Mouse (Mus musculus) brain, embryonic 14.5 days (tissue): ENCODE data around the gene Bcan. TPM values are rescaled to one million over a fixed set of nuclear protein-coding genes. Genes with fewer than 3 reads are reported as not detected.

Experiments
- DNase-seq: peaks from one replicate; pipeline ENCODE4 v3.0.0-alpha.2; 2011; ENCODE audit warnings: low read depth
- CTCF ChIP-seq: fragments of 200-500 bp; IDR thresholded peaks from 2 replicates; pipeline ENCODE4 v1.5.1; 2012; ENCODE audit warnings: inconsistent platforms, mild to moderate bottlenecking, moderate library complexity, borderline replicate concordance; ENCODE audit not compliant: insufficient read depth, insufficient read length; ENCODE audit errors: extremely low read depth
- POLR2A ChIP-seq: fragments of 200-500 bp; IDR thresholded peaks from 2 replicates; pipeline ENCODE4 v1.6.1; 2012; ENCODE audit warnings: mild to moderate bottlenecking, inconsistent platforms, borderline replicate concordance; ENCODE audit not compliant: poor library complexity, insufficient read depth, insufficient read length, severe bottlenecking; ENCODE audit errors: extremely low read depth
- polyA plus RNA-seq: library from polyadenylated mRNA; depleted of rRNA; stranded (reverse); fragments of >200 nt; gene quantifications from 2 replicates; pipeline ENCODE4 v1.2.3, GENCODE M21; 2012; rRNA removed

Gene Bcan
- polyA plus RNA-seq, 1 experiment = 62.0 TPM

- DNase-seq = peak; percentile 47
Observed at GRCm38 (mm10) chr3:87945781-87946540, 54.1 kb downstream of the Bcan start.

GRCm38 (mm10) chr3:87944838-87945600, 55.0 kb downstream of the Bcan start:
- DNase-seq = peak; percentile 74
- TF ChIP-seq CTCF = no peak
- no peak for TF ChIP-seq POLR2A

More at GRCm38 (mm10) chr3:87945781-87946540, 54.1 kb downstream of the Bcan start:
- TF ChIP-seq CTCF (no peak), POLR2A (no peak)

- no peak for DNase-seq
- TF ChIP-seq CTCF (no peak), POLR2A (no peak)
Observed at GRCm38 (mm10) chr3:87943586-87943985, 56.4 kb downstream of the Bcan start.

GRCm38 (mm10) chr3:87942471-87942870, 57.6 kb downstream of the Bcan start:
- no peak for DNase-seq
- TF ChIP-seq CTCF (no peak), POLR2A (no peak)

GRCm38 (mm10) chr3:87940611-87941010, 59.4 kb downstream of the Bcan start:
- DNase-seq = no peak
- TF ChIP-seq POLR2A (no peak), CTCF (no peak)

Other genes with a start within 250 kb of the Bcan start
- 1.4 and 3.8 TPM in 2 replicates for gene Ntrk1, start 205.1 kb downstream of the Bcan start, polyA plus RNA-seq
- 1.5 and 1.7 TPM in 2 replicates for gene Insrr, start 203.3 kb downstream of the Bcan start, polyA plus RNA-seq
- gene Pear1, start 175.9 kb downstream of the Bcan start, polyA plus RNA-seq = 14.0 and 16.9 TPM in 2 replicates
- gene Sh2d2a, start 153.5 kb downstream of the Bcan start, polyA plus RNA-seq = 0.04 TPM in 1 of 2 replicates, not detected in the other
- 51.3 and 63.9 TPM in 2 replicates for gene Prcc, start 114.6 kb downstream of the Bcan start, polyA plus RNA-seq
- 164 and 172 TPM in 2 replicates for gene Hdgf, start 93.9 kb downstream of the Bcan start, polyA plus RNA-seq
- 76.1 and 81.0 TPM in 2 replicates for gene Mrpl24, start 80.7 kb downstream of the Bcan start, polyA plus RNA-seq
- 29.2 and 29.4 TPM in 2 replicates for gene Isg20l2, start 69.9 kb downstream of the Bcan start, polyA plus RNA-seq
- 41.0 and 55.9 TPM in 2 replicates for gene Rrnad1, start 69.5 kb downstream of the Bcan start, polyA plus RNA-seq
- 20.0 and 33.4 TPM in 2 replicates for gene Crabp2, start 51.6 kb downstream of the Bcan start, polyA plus RNA-seq
- 29.1 and 44.3 TPM in 2 replicates for gene Nes, start 29.2 kb downstream of the Bcan start, polyA plus RNA-seq
- 0.68 and 1.6 TPM in 2 replicates for gene Hapln2, start 27.4 kb upstream of the Bcan start, polyA plus RNA-seq
- gene Gpatch4, start 42.9 kb upstream of the Bcan start, polyA plus RNA-seq = 8.3 and 15.6 TPM in 2 replicates
- gene Naxe, start 58.3 kb upstream of the Bcan start, polyA plus RNA-seq = 87.8 and 101 TPM in 2 replicates
- not detected in 2 replicates for gene Ttc24, start 78.1 kb upstream of the Bcan start, polyA plus RNA-seq
- 10.1 and 17.2 TPM in 2 replicates for gene Iqgap3, start 81.7 kb upstream of the Bcan start, polyA plus RNA-seq
- 46.2 and 54.8 TPM in 2 replicates for gene Mef2d, start 142.1 kb upstream of the Bcan start, polyA plus RNA-seq